Mouse (Mus musculus): Measurements from ENCODE around the gene Nap1l4.

Gene Nap1l4

DNA sequence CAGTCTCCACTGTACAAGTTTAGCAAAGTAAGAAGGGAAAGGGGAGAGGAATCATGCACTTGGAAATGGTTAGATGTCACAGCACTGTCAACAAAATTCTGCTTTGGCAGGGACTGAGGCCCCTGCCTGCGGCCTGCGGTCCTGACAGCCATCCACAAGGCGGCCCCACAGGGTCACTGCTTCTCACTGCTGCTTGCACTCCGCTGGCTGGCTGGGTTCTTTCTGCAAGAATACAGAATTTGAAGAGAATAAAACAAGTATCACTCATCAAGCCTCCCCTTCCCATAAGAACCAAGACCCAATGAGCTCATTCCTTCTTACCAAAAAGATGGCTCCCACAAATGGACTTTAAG lies 34.5 kb downstream of the Nap1l4 start:
- DNase-seq: no peak

DNA sequence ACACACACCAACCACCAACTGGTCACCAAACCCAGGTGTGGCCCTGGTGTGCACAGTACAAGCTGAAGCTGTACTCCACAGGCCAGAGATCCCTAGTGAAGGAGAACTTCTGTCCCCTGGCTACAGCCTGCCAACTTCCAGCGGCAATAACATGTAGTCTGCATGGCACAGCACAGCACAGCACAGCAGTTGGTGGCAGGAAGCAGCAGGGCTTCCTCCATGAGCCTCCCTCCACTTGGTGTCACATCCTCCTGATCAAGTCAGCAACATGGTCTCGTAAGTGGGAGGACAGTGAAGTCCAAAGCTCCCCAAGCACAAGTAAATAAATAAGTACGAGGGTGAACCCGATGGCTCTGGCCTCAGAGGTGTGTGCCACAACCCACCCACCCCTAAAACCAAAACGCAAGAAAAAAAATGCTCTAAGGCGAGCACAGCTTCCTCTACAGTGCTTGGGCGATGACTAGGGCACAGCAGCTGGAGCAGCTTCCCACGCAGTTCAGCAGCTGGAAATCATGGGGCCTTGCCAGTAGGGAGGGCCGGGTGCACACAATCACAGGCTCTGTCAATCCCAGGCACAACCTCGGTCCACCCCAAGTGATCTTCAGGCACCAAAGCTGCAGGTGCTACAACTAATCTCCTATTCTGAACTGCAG lies 35.0 kb downstream of the Nap1l4 start:
- DNase-seq: no peak

DNA sequence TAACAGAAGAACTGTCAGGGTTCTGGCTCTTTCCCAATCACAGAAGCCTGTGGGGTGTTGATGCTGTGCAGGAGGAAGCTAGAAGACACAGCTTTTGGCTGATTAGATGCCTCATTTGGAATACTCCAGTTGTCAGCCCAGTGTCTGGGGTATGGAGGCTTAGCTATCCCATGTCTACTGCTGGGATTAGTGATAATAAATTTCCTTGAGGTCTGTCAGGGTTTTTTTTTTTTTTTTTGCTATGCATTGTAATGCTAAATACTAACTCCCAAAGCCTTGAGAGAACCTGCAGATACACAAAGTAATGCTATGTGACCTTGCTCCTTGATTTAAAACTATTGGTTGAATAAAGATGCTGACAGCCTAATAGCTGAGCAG lies 37.6 kb downstream of the Nap1l4 start:
- no peak for DNase-seq

DNA sequence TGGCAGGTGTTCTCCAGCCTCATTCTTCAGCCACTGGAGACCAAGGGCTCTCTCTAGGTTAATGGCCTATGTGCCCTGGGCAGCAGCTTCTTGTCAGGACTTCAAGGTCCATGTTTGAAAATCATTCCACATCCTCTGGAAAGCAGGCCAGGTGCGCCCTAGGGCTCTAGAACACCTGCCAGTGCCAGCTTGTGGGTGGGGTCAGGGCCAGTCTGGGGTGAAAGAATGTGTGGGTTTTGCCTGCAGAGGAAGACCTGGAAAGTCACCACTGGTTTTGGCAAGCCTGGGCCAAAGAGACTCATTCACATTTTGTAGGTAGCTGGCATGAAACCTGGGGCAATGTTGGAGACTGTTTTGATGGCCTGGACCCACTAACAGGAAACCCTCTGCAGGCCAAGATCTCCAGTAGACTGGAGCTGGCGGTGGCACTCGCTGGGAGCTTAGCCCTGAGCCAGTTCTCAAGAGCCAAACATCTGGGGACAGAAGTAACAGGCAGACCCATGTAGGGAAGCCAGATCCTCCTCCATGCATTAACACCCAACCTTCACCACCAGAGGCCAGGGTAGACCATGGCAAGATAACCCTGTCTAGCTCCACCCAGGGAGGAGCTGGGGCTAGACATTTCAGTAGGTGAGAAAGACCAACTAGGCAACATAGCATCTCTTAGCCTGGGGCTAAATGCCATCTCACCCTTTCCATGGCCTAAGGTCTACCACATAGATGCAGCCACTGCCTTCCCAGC lies 38.1 kb downstream of the Nap1l4 start:
- DNase-seq: no peak

DNA sequence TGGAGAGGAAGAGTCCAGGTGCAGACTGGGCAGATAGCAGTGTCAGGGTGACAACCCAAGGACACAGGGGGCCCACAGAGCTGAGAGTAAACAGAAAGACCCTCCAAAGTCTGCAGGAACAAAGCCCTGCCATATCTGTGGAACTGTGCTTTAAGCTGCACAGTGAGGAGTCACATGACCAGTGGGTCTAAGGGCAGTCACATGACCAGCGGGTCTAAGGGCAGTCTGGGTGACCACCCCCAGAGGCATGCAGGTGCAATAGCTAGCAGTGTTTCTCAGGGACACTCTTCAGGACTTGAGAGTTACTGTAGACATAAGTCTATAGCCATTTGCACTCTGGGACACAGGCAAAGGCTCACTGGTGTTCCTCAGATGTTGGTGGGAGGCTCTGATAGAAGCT lies 39.3 kb downstream of the Nap1l4 start:
- no peak for DNase-seq

DNA sequence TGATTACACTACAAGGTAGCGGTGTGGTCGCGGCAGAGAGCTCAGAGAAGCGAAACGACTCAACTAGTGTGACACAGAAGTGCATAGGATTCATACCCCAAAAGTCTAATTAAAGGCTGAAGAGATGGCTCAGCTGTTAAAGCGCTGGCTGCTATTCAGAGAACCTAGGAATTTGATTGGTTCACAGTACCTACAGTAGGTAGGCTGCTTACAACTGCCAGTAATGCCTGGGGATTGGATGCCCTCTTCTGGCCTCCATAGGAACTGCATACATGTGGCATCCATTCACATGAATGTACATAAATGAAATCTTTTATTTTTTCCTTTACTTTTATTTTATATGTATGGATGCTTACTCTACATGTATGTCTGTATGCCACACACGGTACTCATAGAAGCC lies 42.2 kb downstream of the Nap1l4 start:
- peak; percentile 65 for DNase-seq

DNA sequence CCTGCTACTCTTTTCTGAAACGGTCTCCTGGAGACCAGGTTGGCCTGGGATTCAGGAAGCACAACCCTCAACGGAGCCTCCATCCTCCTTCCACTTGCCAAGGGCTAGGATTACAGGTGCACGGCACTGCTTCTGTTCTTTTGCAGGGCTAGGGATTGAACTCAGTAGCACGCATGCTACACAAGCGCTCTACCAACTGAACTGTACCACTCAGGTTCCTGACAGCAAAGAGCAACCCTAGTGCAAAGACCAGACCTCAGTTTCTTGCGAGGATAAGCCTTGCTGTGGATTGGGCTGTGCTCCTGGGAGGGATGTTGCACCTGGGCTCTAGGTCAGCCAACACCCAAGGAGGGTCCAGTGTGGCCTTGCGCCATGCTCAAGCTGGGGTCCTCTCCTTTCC lies 42.6 kb downstream of the Nap1l4 start:
- DNase-seq: no peak

DNA sequence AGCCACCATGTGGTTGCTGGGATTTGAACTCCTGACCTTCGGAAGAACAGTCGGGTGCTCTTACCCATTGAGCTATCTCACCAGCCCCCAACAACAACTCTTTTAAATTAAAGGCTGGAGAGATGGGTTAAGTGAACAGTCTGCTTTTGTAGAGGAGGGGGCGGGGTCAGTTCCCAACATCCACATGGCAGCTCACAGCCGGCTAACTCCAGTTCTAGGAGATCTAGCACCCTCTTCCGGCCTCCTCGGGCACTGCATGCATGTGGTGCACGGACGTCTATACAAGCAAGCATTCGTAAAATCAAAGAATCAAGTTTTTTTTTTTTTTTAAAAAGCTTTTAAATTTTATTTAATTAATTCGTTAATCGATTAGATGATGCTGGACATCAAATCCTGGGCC lies 43.1 kb downstream of the Nap1l4 start:
- DNase-seq: peak; percentile 77

DNA sequence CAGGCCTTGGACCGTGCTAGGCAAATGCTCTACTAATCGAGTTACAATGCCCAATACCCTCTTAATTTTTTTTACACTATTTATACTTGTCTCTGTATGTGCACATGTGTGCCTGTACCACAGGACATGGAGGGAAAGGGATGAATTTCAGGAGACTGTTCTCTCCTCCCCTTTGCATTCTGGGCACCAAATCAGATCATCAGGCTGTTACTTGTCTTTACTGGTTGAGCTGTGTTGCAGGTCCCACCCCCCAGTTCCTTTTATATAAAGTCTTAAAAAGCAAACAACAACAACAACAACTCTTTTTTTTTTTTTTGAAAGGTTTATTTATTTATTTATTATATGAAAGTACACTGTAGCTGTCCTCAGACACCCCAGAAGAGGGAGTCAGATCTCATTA lies 43.5 kb downstream of the Nap1l4 start:
- DNase-seq: no peak

DNA sequence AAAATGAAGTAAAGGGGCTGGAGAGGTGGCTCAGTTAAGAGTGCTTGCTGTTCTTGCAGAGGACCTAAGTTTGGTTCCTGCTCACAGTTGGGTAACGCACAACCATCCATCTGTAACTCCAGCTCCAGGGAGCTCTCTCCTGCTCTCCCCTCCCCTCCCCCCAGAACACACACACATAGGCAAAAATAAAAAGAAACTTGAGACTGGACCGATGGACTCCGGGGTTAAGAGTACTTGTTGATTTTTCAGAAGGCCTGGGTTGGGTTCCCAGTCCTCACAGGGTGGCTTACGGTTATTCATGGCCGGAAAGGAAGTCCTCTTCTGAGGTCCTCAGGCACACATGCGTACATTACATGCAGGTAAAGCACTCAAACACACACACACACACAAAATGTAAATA lies 45.0 kb downstream of the Nap1l4 start:
- no peak for DNase-seq

DNA sequence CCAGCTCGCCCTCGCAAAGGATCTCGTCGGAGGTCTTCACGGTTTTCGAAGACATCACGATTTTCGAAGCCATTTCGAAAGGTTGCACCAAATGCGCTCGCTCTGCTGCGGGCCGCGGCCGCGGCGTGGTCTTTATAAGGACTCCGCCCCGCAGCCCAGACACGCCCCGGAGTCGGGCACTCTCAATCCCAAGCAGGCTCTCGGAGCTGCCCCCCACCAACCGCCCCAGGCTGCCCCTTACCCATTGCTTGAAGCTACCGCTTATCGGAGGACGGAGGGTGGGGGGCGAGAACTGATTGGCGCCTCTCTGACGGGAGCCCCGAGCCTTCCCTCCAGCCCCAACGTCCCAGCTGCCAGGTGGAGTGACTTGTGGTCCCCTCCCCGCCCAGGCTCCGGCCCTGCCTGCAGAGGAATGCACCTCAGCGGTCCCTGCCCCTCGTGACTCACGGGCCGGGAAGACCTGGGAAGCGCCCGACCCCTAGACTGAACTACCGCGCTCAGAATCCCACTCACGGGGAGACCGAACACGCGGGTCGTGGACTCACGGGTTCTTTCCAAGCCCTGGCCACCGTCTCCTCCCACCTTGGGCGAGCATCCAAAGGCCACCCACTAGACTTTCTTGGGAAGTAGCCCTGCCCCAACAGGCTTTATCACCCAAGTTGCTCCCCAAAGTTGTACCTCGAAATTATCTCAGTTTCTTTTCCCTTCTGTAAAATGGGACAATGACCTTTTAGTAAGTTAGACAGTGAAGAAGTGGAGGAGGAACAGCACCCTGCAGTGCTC lies 46.3 kb downstream of the Nap1l4 start, which contains the start of gene Phlda2:
TSS of gene Phlda2 (minus strand) at position 733 of the 783 bp plus-strand sequence.
- peak; percentile 39 for DNase-seq

DNA sequence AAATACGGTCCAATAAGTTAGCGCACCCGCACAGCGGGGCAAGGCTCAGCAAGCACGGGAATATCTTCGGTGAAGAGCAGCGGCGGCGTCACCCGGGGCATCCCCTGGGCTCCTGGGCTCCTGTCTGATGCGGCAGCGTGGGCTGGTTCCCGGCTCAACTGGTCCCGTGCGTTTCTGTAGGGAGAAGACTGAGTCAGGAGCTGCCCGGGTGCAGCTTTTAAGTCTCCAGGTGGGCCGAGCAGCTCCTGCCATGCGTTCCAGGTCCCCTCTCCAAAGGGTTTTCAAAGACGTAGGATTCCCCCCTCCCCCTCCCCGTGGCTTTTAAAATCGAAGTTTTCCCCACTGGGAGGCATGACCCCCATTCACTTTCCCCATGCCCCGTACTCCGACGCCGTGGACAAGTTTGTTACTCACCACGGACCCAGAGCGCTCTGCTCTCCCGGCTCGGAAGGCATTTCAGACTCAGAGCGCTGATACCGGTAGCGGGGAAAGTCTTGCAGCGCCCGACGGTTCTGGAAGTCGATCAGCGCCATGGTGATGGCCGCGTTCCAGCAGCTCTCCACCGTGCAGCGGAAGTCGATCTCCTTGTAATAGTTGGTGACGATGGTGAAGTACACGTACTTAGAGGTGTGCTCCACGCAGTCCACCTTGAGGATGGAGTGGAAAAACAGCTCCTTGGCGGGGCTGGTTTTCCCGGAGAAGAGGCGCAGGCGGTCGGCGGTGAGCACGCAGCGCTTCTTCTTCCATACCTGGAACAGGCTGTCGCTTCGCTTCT lies 47.1 kb downstream of the Nap1l4 start:
- no peak for DNase-seq

DNA sequence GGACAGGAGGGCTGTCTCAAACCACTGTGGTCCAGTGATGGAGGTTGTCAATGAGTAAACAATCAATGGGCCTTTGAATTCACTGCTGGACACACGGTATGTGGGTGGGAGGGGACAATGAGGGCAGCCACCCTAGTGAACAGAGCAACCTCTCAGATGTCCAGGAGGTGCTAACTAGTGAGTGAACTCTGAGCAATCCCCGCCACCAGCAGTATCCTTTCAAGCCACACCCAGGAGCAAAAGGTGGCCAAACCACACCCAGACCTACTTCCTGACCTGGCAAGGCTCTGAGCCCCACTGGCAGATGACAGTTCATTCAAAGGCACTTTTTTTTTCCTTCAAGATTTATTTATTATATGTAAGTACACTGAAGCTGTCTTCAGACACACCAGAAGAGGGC lies 48.0 kb downstream of the Nap1l4 start:
- no peak for DNase-seq

DNA sequence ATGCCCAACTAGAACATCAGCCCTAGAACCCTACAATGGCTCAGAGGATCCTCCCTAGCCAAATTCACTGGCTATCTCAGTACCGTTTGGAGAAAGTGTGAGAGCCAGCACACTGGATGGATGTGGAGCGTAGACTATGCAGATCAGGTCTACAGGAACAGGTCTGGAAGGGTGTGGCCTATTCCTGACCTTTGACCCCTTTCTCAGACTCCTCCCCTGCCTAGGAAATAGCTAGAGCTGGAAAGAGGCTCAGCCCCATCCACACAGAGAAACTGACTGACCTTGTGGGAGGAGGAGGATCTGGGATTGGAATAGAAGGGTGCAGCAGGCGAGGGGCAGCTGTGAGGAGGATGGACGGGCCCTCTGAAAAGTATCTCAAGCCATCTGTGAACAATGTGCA lies 50.3 kb downstream of the Nap1l4 start:
- DNase-seq: no peak

DNA sequence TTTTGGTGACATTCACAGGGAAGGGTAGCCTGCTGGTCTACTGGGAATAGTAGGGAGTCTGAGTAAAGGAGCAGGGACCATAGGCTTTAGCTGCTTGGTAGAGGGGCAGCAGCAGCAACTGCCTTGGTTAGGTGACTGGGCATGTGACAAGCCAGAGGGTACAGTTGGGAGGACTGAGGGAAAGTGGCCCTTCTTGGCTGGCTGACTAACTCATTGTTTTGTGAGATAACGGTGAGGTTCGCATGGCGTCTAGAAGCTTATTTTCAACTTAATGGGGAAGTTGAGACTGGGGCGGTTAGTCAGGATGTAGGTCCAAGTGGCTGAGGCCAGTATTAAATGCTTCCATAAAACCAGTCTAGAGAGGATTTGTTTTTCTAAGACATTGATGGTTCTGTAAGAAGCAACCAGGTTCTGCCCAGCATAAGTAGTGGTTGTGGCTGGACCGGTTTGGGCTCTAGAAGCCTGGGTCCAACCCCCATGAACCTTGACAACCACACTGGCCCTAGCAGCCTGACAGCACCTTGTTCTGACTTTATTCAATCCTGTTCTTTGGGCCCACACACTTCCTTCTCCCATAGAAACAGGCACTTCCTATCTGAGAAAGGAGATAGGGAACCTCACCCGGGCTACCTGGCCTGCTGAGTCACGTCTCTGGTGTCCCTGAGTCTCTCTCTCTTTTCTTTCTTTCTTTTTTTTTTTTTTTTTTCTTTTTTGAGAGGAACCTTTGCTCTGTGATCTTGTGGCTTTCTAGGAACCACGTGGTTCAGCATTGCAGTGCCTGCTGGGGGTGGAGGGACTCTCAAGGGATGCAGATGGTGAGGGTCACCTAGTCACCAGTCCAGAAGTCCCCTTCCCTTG lies 53.6 kb downstream of the Nap1l4 start:
- no peak for DNase-seq

DNA sequence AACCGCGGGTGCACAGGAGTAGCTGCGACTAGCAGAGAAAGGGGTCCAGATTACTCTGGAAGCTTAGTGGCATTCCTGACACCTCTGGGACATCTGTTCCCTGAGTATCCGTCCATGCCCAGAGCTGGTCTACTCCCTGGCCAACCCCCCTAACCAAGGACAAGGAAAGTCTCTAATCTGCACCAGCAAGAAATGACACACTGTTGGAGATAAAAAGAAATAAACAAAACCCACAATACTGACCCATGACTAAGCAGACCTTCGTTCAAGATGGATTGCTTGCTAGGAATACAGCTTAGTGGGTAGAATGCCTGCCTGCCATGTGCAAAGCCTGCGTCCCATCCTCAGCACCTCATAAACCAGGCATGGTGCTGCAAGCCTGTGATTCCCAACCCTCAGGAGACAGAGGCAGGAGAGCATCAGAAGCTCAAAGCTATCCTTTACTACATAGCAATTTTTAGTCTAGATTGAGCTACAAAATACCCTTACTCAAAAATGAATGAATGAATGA lies 55.2 kb downstream of the Nap1l4 start:
- DNase-seq: no peak

DNA sequence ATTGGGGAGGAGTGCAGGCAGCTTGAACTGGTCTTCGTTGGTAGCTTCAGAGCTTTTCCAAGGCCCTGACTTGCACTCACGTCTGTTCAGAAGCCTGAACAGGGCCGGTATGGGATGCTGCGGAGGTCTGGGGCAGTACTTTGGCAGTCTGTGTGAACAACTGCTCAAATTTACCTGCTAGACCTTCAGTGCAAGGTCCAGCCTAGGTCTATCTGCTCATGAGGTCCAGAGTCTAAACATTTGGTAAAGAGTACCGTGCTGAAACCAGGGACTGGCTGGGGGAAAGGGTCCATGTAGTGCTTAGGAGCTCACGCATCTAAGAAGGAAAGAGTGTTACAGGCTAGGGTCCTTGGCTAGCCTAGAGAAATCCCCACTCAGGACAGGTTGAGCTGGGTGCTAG lies 59.2 kb downstream of the Nap1l4 start:
- no peak for DNase-seq

DNA sequence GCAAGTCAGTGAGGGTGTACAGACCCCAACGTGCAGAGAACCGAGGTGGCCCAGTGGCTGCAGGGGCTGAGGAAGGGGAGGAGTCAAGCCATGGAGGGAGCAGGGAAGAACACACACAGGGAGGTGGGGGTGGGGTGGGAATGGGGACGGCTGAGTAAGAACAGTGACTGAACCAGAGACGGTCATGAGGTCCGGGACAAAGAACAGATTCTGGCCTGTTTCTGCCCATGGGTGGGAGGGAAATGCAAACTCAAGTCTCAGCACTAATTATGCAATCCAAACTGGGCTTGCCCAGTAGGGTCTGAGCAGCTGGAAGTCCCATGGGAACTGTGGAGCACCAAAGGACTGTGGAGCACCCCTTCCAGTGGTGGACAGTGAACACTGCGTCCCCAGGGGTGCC lies 66.4 kb downstream of the Nap1l4 start:
- DNase-seq: no peak

DNA sequence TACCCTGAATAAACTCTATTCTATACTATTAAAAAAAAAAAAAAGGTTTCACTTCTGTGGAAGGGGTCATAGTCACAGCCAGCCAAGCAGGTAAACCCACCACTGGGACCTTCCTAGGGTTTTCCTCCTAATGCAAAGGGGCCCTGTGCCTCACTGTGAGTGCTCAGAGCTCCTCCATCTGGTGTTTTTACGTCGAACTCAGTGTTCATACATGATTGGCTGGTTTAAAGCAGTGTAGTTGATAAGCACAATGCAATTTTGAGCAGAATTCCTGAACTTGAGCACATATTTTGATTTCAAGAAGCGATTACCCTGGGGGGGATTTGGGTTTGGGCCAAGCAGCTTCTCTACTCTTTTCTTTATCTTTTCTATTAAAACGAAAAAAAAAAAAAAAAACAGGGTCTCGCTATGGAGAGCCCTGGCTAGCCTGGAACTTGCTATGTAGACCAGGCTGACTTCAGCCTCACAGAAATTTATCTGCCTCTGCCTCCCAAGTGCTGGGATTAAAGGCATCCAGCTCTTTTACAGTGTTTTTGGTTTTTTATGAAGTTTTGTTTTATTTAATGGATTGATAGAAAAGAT lies 67.0 kb downstream of the Nap1l4 start:
- DNase-seq: no peak

DNA sequence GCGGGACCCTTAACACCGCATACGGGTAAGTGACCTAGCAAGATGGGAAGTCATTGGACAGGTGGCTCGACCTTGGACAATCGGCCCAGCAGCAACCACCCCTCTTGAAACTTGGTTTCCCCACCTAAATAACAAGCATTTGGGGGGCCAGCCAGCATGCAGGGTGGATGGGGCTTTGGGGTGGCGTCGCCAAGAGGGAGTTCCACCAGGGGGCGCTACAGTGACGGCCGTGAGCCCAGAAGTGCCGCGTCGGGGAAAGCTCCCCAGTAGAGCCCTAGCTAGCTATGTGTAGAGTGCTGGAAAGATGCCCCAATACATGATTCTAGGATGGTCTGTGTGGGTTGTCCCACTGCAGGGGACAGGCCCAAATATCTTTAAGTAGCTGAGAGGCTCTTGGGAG lies 68.4 kb downstream of the Nap1l4 start:
- peak; percentile 68 for DNase-seq

DNA sequence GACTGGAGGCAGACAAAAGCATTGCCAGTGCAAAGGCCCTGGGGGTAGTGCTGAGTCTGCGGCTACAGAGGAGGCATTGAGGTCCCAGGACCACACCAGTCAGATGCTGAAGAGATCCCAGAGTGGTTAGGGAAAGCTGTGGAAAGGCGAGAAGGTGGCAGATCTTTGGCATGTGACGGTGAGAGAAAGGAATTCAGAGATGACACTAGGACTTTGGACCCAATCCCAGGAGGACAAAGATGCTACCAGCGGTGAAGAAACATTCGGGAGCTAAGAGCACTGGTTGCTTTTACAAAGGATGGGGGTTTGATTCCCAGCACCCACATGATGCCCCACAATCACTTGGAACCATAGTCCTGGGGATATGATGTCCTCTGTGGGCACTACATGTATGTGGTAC lies 71.1 kb downstream of the Nap1l4 start:
- DNase-seq: no peak
